Mouse (Mus musculus) limb, embryonic 11.5 days (tissue): Measurements from ENCODE around the gene Qpctl. TPM values are rescaled to one million over a fixed set of nuclear protein-coding genes. Genes with fewer than 3 reads are reported as not detected.
"Not testable (repeated sequence)": the region's sequence is repeated elsewhere in the genome, so short reads cannot be mapped to it uniquely, and the experiment has no call there.

ENCODE experiments used
- ATAC-seq: fragments of 200-750 bp; cut with Nextera tagmentation; 2 replicates; pipeline ENCODE4 v1.8.0; 2017; ENCODE audit warnings: low read depth; ENCODE audit not compliant: insufficient number of reproducible peaks, low FRiP score, low TSS enrichment
- DNase-seq: peaks from one replicate; pipeline ENCODE4 v3.0.0-alpha.2; 2015; ENCODE audit warnings: low spot score
- H3K27ac ChIP-seq: fragments of 300-500 bp; sonication (generic); replicated peaks from 2 replicates; pipeline ENCODE4 v1.5.1; 2014; ENCODE audit warnings: low read depth, mild to moderate bottlenecking, low read length
- H3K27me3 ChIP-seq: fragments of 300-500 bp; sonication (generic); 2 replicates; pipeline ENCODE4 v1.6.1; 2014; ENCODE audit warnings: mild to moderate bottlenecking, low read length, mixed read lengths; ENCODE audit not compliant: control insufficient read depth, insufficient read depth
- H3K36me3 ChIP-seq: fragments of 300-500 bp; sonication (generic); 2 replicates; pipeline ENCODE4 v1.6.1; 2014; ENCODE audit warnings: mild to moderate bottlenecking, low read length, moderate library complexity, mixed read lengths; ENCODE audit not compliant: control insufficient read depth, insufficient read depth
- H3K4me1 ChIP-seq: fragments of 300-500 bp; sonication (generic); 2 replicates; pipeline ENCODE4 v1.6.1; 2014; ENCODE audit warnings: low read length, mixed read lengths; ENCODE audit not compliant: control insufficient read depth, insufficient read depth
- H3K4me2 ChIP-seq: fragments of 300-500 bp; sonication (generic); 2 replicates; pipeline ENCODE4 v1.6.1; 2014; ENCODE audit warnings: low read depth, mild to moderate bottlenecking, moderate library complexity; ENCODE audit not compliant: severe bottlenecking
- H3K4me3 ChIP-seq: fragments of 300-500 bp; sonication (generic); 2 replicates; pipeline ENCODE4 v1.5.1; 2014; ENCODE audit warnings: low read depth, low read length
- H3K9ac ChIP-seq: fragments of 300-500 bp; sonication (generic); 2 replicates; pipeline ENCODE4 v1.6.1; 2014; ENCODE audit warnings: mild to moderate bottlenecking, low read length
- H3K9me3 ChIP-seq: fragments of 300-500 bp; sonication (generic); 2 replicates; pipeline ENCODE4 v1.6.1; 2016; ENCODE audit warnings: low read length; ENCODE audit not compliant: control insufficient read depth
- WGBS: fragments of 180-500 bp; shearing (Covaris S2); extraction: QIAGEN DNeasy Blood & Tissue Kit; methylation state at CpG from one replicate; pipeline ENCODE4 v1.1.7; 2014; 5-methylcytosine and 5-hydroxymethylcytosine counted together
- polyA plus RNA-seq: library from polyadenylated mRNA; unstranded; fragments of >200 nt; fragmentation: Nextera tagmentation; extraction: Ambion mirVana; gene quantifications from 2 replicates; pipeline ENCODE4 v1.2.1, GENCODE M21; 2014

Qpctl gene
- polyA plus RNA-seq, 1 experiment from 2014 or later = 10.7 TPM

GRCm38 (mm10) chr7:19160115-19160514 lies 11.0 kb upstream of the Qpctl start:
- Histone ChIP-seq H3K9ac (no peak overlapping the region), H3K27ac (no peak overlapping the region), H3K4me2 (peak overlapping the region; percentile 59), H3K27me3 (peaks cover 29% of the 10 kb centered on the region), H3K9me3 (no peaks in the 10 kb centered on the region; the same call in 1 of the 2 replicates), H3K4me1 (peaks cover 12% of the 10 kb centered on the region), H3K4me3 (peak overlapping the region; percentile 30), H3K36me3 (0 out of 2 replicates have a peak, but pooled peaks cover under 1% of the 10 kb centered on the region)
- WGBS = 1% methylated on average over 20 of the region's 20 CpGs
- DNase-seq (peak; percentile 68), ATAC-seq (no peak; the same call in 1 of the 2 replicates)

- H3K9me3 ChIP-seq = no peaks in the 10 kb centered on the region; the same call in 1 of the 2 replicates
- H3K4me3 ChIP-seq = no peak overlapping the region
- H3K4me2 ChIP-seq = 0 out of 2 replicates have a peak overlapping the region, but pooled peaks have one; percentile 59
- H3K36me3 ChIP-seq = peaks cover 2% of the 10 kb centered on the region; the same call in 1 of the 2 replicates
- H3K27me3 ChIP-seq = peaks cover 25% of the 10 kb centered on the region
- no peak overlapping the region for H3K27ac ChIP-seq
- H3K4me1 ChIP-seq = peaks cover 12% of the 10 kb centered on the region
- DNase-seq = no peak
- H3K9ac ChIP-seq = no peak overlapping the region
- no peak for ATAC-seq
- WGBS = 12% methylated on average over 18 of the region's 18 CpGs
Measured at GRCm38 (mm10) chr7:19159411-19159810, 10.3 kb upstream of the Qpctl start.

- Histone ChIP-seq H3K9me3 (no peaks in the 10 kb centered on the region), H3K27ac (no peak overlapping the region), H3K4me1 (peaks cover 9% of the 10 kb centered on the region), H3K36me3 (peaks cover 2% of the 10 kb centered on the region; the same call in 1 of the 2 replicates), H3K4me2 (no peak overlapping the region), H3K27me3 (peaks cover 20% of the 10 kb centered on the region), H3K4me3 (no peak overlapping the region), H3K9ac (no peak overlapping the region)
- DNase-seq (no peak), ATAC-seq (no peak)
- 45% methylated on average over 11 of the region's 11 CpGs for WGBS
Measured at GRCm38 (mm10) chr7:19158601-19159000, 9.5 kb upstream of the Qpctl start.

GRCm38 (mm10) chr7:19157160-19157800 lies 8.2 kb upstream of the Qpctl start:
- peaks cover 19% of the 10 kb centered on the region for H3K27me3 ChIP-seq
- peaks cover 12% of the 10 kb centered on the region; the same call in 1 of the 2 replicates for H3K36me3 ChIP-seq
- H3K9me3 ChIP-seq = no peaks in the 10 kb centered on the region
- H3K4me2 ChIP-seq = peak overlapping the region; percentile 20; the same call in 1 of the 2 replicates
- H3K9ac ChIP-seq = peak overlapping the region; percentile 24
- peaks cover 9% of the 10 kb centered on the region for H3K4me1 ChIP-seq
- 0 out of 2 replicates have a peak overlapping the region, but pooled peaks have one; percentile 6 for H3K4me3 ChIP-seq
- peak; percentile 96 for DNase-seq
- peak; percentile 48; the same call in 1 of the 2 replicates for ATAC-seq
- H3K27ac ChIP-seq = no peak overlapping the region
- 6% methylated on average over 30 of the region's 30 CpGs for WGBS

- no peak overlapping the region for H3K4me3 ChIP-seq
- H3K27me3 ChIP-seq = peaks cover 19% of the 10 kb centered on the region
- H3K36me3 ChIP-seq = peaks cover 15% of the 10 kb centered on the region; the same call in 1 of the 2 replicates
- WGBS = 44% methylated on average over 13 of the region's 13 CpGs
- H3K9ac ChIP-seq = no peak overlapping the region
- H3K4me2 ChIP-seq = no peak overlapping the region
- H3K4me1 ChIP-seq = peaks cover 9% of the 10 kb centered on the region
- no peaks in the 10 kb centered on the region for H3K9me3 ChIP-seq
- DNase-seq = no peak
- no peak overlapping the region for H3K27ac ChIP-seq
- no peak for ATAC-seq
Measured at GRCm38 (mm10) chr7:19155825-19156475, 6.9 kb upstream of the Qpctl start.

GRCm38 (mm10) chr7:19154796-19155195 lies 5.7 kb upstream of the Qpctl start:
- H3K4me3 ChIP-seq = no peak overlapping the region
- H3K9ac ChIP-seq = no peak overlapping the region
- H3K27me3 ChIP-seq = peaks cover 12% of the 10 kb centered on the region
- H3K27ac ChIP-seq = no peak overlapping the region
- DNase-seq = no peak
- no peak for ATAC-seq
- WGBS = 89% methylated on average over 8 of the region's 8 CpGs
- H3K36me3 ChIP-seq = peaks cover 15% of the 10 kb centered on the region; the same call in 1 of the 2 replicates
- peaks cover 16% of the 10 kb centered on the region for H3K4me1 ChIP-seq
- H3K9me3 ChIP-seq = no peaks in the 10 kb centered on the region
- no peak overlapping the region for H3K4me2 ChIP-seq

GRCm38 (mm10) chr7:19151121-19151520 lies 2.0 kb upstream of the Qpctl start:
- not testable (repeated sequence) for ATAC-seq, H3K27me3 ChIP-seq, DNase-seq, H3K4me2 ChIP-seq, H3K9me3 ChIP-seq, H3K9ac ChIP-seq, H3K4me3 ChIP-seq, H3K27ac ChIP-seq
- WGBS = 92% methylated on average over 10 of the region's 10 CpGs
- H3K36me3 ChIP-seq = peaks cover 15% of the 10 kb centered on the region; the same call in 1 of the 2 replicates
- H3K4me1 ChIP-seq = peaks cover 14% of the 10 kb centered on the region

- peak within 1 kb of the TSS; percentile 58 for H3K9ac ChIP-seq
- no peaks in the 10 kb centered on the region for H3K27me3 ChIP-seq
- peak within 1 kb of the TSS; percentile 61 for H3K4me3 ChIP-seq
- ATAC-seq = peak; percentile 90
- H3K9me3 ChIP-seq = no peaks in the 10 kb centered on the region
- 0% methylated on average over 24 of the region's 24 CpGs for WGBS
- DNase-seq = peak; percentile 98
- H3K36me3 ChIP-seq = peaks cover 12% of the 10 kb centered on the region; the same call in 1 of the 2 replicates
- H3K4me2 ChIP-seq = peak within 1 kb of the TSS; percentile 76
- H3K27ac ChIP-seq = peak within 1 kb of the TSS; percentile 42; the same call in 1 of the 2 replicates
- H3K4me1 ChIP-seq = peaks cover 11% of the 10 kb centered on the region
Measured at GRCm38 (mm10) chr7:19149626-19150025, 535 bp upstream of the Qpctl start, which contains the start of gene Snrpd2. Gene Snrpd2 (plus strand): TSS chr7:19149722.
